Mouse (Mus musculus) liver, embryonic 14.5 days (tissue): ENCODE results near the gene Zfp747.
"Not testable (repeated sequence)": the region's sequence is repeated elsewhere in the genome, so short reads cannot be mapped to it uniquely, and the experiment has no call there.

Experiments used
- CTCF ChIP-seq: IDR thresholded peaks from 2 replicates; pipeline ENCODE4 v1.5.1; 2016; ENCODE audit warnings: antibody characterized with exemption, low read depth, control low read depth
- EP300 ChIP-seq: IDR thresholded peaks from 2 replicates; pipeline ENCODE4 v1.6.1; 2016; ENCODE audit warnings: antibody characterized with exemption, low read depth

DNA sequence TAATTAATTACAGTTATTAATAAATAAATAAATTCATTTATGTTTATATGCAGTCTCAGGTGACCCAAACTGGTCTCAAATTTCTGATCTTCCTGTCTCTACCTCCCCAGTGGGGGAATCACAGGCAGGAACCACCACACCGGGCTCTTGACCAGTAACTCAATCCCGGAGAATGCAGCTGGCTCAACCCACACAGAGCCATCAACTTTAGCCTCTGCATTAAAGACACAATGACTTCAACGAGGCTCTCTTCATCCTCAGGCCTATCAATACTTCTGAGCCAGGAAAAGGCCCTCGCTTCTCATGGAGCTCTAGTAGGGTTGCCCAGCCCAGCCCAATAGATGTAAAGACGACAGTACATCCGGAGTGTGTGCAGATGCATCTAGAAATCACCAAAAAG is 28.3 kb upstream of the Zfp747 start:
- TF ChIP-seq EP300, CTCF: not testable (repeated sequence)
